Mouse (Mus musculus): ENCODE data around the gene Capzb.

Capzb gene

GRCm38 (mm10) chr4:139209130-139209840 is 16.6 kb downstream of the Capzb start:
- DNase-seq = no peak

- no peak for DNase-seq
Observed at GRCm38 (mm10) chr4:139211975-139212831, 19.5 kb downstream of the Capzb start.

- no peak for DNase-seq
Observed at GRCm38 (mm10) chr4:139213086-139213485, 20.4 kb downstream of the Capzb start.

- no peak for DNase-seq
Observed at GRCm38 (mm10) chr4:139213935-139214371, 21.3 kb downstream of the Capzb start.

GRCm38 (mm10) chr4:139216566-139216965 is 23.9 kb downstream of the Capzb start:
- no peak for DNase-seq

- no peak for DNase-seq
Observed at GRCm38 (mm10) chr4:139218539-139218938, 25.8 kb downstream of the Capzb start.

GRCm38 (mm10) chr4:139219656-139220055 is 27.0 kb downstream of the Capzb start:
- no peak for DNase-seq

- peak; percentile 52 for DNase-seq
Observed at GRCm38 (mm10) chr4:139220978-139221377, 28.3 kb downstream of the Capzb start.

GRCm38 (mm10) chr4:139221837-139222236 is 29.1 kb downstream of the Capzb start:
- no peak for DNase-seq

- no peak for DNase-seq
Observed at GRCm38 (mm10) chr4:139225115-139225514, 32.4 kb downstream of the Capzb start.

GRCm38 (mm10) chr4:139225944-139226343 is 33.2 kb downstream of the Capzb start:
- no peak for DNase-seq

- DNase-seq = no peak
Observed at GRCm38 (mm10) chr4:139226504-139227216, 34.0 kb downstream of the Capzb start.

- no peak for DNase-seq
Observed at GRCm38 (mm10) chr4:139227923-139228322, 35.2 kb downstream of the Capzb start.

GRCm38 (mm10) chr4:139229271-139229670 is 36.6 kb downstream of the Capzb start:
- DNase-seq = no peak

- DNase-seq = no peak
Observed at GRCm38 (mm10) chr4:139230376-139231120, 37.8 kb downstream of the Capzb start.

- no peak for DNase-seq
Observed at GRCm38 (mm10) chr4:139231163-139231562, 38.5 kb downstream of the Capzb start.

GRCm38 (mm10) chr4:139232479-139233145 is 39.9 kb downstream of the Capzb start:
- peak; percentile 59 for DNase-seq

- DNase-seq = no peak
Observed at GRCm38 (mm10) chr4:139233146-139233495, 40.4 kb downstream of the Capzb start.

- no peak for DNase-seq
Observed at GRCm38 (mm10) chr4:139233755-139234254, 41.1 kb downstream of the Capzb start.

- DNase-seq = no peak
Observed at GRCm38 (mm10) chr4:139234261-139234660, 41.6 kb downstream of the Capzb start.

GRCm38 (mm10) chr4:139235556-139235955 is 42.9 kb downstream of the Capzb start:
- DNase-seq = no peak

GRCm38 (mm10) chr4:139238612-139239011 is 45.9 kb downstream of the Capzb start:
- no peak for DNase-seq

Data from thymus, postnatal 14 days (tissue).